Mouse (Mus musculus): ENCODE results near the gene Cd22.

DNA sequence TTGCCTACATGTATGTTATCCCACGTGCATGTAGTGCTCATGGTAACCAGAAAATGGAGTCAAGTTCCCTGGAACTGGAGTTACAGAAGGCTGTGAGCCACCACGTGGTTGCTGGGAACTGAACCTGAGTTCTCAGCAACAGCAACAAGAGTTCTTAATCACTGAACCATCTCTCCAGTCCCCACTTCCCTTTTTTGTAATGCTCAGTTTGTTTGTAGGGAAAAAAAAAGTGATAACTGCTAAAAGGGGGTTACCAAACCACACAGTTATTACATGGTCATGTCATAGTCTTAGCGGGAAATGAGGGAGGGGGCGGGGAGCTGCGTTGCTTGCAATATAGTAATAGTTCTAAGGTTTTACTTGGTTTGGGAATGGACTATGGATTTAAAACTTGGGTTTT, 38.0 kb downstream of the Cd22 start:
- TF ChIP-seq CTCF (IDR thresholded peaks at IDR 0.05; ENCODE audit: low read depth, low read length) (no peak), GATA2 (IDR thresholded peaks at IDR 0.05; ENCODE audit: borderline replicate concordance, low read depth, low read length) (no peak), POLR2AphosphoS5 (IDR thresholded peaks at IDR 0.05; ENCODE audit: insufficient replicate concordance, low read depth, low read length) (no peak), TAL1 (conservative IDR thresholded peaks at IDR 0.05; ENCODE audit: low read depth, low read length) (no peak), GATA1 (IDR thresholded peaks at IDR 0.05; ENCODE audit: borderline replicate concordance, low read length) (no peak)
